Mouse (Mus musculus) forebrain, embryonic 10.5 days (tissue): ENCODE data around the gene Gcgr. TPM values are rescaled to one million over a fixed set of nuclear protein-coding genes. Genes with fewer than 3 reads are reported as not detected.

Source experiments
- DNase-seq: peaks from one replicate; pipeline ENCODE4 v3.0.0-alpha.2; 2017; ENCODE audit warnings: low spot score; ENCODE audit errors: extremely low spot score
- H3K27ac ChIP-seq: fragments of 300-500 bp; sonication (generic); 2 replicates; pipeline ENCODE4 v1.5.1; 2016; ENCODE audit warnings: mild to moderate bottlenecking
- H3K27me3 ChIP-seq: fragments of 300-500 bp; sonication (generic); 2 replicates; pipeline ENCODE4 v1.6.1; 2016; ENCODE audit warnings: mild to moderate bottlenecking; ENCODE audit not compliant: poor library complexity, severe bottlenecking
- H3K36me3 ChIP-seq: fragments of 300-500 bp; sonication (generic); replicated peaks from 2 replicates; pipeline ENCODE4 v1.6.1; 2016; ENCODE audit warnings: mild to moderate bottlenecking, moderate library complexity
- H3K4me1 ChIP-seq: fragments of 300-500 bp; sonication (generic); 2 replicates; pipeline ENCODE4 v1.6.1; 2016
- H3K4me3 ChIP-seq: fragments of 300-500 bp; sonication (generic); 2 replicates; pipeline ENCODE4 v1.5.1; 2016; ENCODE audit warnings: mild to moderate bottlenecking, moderate library complexity
- H3K9me3 ChIP-seq: fragments of 300-500 bp; sonication (generic); 2 replicates; pipeline ENCODE4 v1.6.1; 2016; ENCODE audit warnings: mild to moderate bottlenecking, moderate library complexity
- WGBS: fragments of 180-500 bp; shearing (Covaris S2); methylation state at CpG from one replicate; pipeline ENCODE4 v1.1.7; 2016; 5-methylcytosine and 5-hydroxymethylcytosine counted together
- polyA plus RNA-seq: library from polyadenylated mRNA; unstranded; fragments of >200 nt; fragmentation: Nextera tagmentation; extraction: Ambion mirVana; gene quantifications from 2 replicates; pipeline ENCODE4 v1.2.1, GENCODE M21; 2016

Gene Gcgr
- polyA plus RNA-seq, 1 experiment from 2014 or later: 0.16 TPM

DNA sequence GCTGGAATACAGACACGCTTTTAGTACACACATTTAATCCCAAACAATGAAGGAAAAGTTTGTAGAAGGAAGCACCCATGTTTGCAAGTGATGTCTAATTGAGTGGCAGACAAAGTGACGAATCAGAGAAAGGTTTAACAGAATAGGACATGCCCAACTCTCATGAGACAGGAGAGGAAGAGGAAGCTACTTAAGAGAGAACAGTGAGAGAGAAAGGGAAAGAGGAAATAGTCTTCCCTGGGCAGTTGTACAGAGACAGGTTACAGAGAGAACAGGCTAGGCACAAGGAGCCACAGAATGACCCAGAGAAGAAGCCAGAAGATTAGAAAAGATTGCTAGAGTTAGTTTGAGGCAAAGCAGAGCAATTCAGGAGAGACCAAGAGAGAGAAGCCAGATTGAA lies 4.5 kb upstream of the Gcgr start:
- H3K27me3 ChIP-seq: peaks cover 37% of the 10 kb centered on the region
- no peaks in the 10 kb centered on the region for H3K36me3 ChIP-seq
- WGBS: 80% methylated on average over 2 of the region's 2 CpGs
- H3K27ac ChIP-seq: no peak overlapping the region
- DNase-seq: no peak
- no peaks in the 10 kb centered on the region for H3K9me3 ChIP-seq
- peaks cover 15% of the 10 kb centered on the region for H3K4me1 ChIP-seq
- H3K4me3 ChIP-seq: no peak overlapping the region

DNA sequence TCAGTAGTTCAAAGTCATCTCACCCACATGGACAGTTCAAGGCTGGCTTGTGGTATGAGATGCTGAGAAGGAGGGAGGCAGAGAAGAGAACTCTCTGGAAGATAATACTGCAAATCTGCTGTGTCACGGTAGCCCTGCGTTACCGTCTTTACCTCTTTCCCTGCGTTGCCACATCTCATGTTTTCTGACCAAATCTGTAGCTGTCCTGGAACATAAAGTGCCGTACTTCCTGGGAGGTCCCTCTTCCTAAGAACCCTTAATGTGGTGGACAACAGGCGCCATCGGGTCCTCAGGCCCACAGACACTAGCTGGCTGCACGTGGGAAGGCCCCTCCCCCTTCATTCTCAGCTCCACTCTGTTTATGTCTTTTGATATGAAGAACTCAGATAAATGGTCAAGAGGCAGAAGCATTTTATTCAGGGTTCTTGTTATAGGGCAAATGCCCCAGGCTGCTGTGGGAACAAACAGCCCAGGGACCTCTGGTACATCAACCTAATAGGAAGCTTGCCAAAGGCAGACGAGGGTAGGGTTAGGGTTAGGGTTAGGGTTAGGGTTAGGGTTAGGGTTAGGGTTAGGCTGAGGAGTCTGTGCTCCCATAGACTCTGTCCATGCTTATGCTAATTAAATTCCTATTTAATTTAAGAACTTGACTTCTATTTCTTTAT lies 2.7 kb upstream of the Gcgr start:
- 85% methylated on average over 9 of the region's 9 CpGs for WGBS
- Histone ChIP-seq H3K9me3 (no peaks in the 10 kb centered on the region), H3K36me3 (no peaks in the 10 kb centered on the region), H3K27me3 (peaks cover 56% of the 10 kb centered on the region), H3K27ac (no peak overlapping the region), H3K4me1 (peaks cover 19% of the 10 kb centered on the region), H3K4me3 (no peak overlapping the region)
- DNase-seq: no peak

DNA sequence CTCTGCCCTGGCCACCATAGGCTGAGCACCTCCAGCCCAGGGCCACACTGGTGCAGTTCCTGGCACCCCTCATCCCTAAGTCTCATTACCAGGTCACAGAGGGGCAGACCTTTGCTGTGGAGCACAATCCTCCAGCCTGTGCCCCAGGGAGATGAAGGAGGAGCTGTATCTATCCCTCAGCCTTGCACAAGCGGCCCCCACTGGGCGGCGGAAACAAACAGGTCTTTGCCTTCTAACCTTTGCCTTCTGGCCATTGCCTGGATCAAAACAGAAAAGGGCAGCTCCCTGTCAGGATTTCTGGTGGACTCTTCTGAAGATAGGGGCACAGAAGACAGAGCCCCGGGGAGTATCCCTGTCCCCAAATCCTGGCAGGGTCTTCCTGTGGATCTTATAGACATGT lies 1.6 kb upstream of the Gcgr start:
- Histone ChIP-seq H3K36me3 (no peaks in the 10 kb centered on the region), H3K9me3 (no peaks in the 10 kb centered on the region), H3K4me1 (peaks cover 19% of the 10 kb centered on the region), H3K27me3 (peaks cover 67% of the 10 kb centered on the region), H3K4me3 (no peak overlapping the region), H3K27ac (no peak overlapping the region)
- no peak for DNase-seq
- WGBS: 53% methylated on average over 4 of the region's 4 CpGs

DNA sequence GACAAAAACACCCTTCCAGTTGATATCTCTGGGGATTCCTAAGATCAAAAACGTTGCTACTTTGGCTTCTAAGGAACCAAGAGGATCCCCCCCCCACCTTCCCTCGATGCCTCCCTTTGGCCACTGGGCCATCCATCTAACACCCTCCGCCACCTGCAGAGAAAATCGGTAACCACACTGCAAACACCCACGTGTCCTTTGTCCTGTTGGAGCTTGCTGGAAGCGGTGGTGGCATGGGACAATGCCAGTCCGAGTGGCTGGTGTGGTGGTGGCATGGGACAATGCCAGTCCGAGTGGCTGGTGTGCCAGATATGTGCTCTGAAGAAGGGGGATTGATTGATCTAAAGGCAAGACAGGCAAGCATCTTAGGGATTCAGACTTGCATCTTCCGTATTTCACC lies 1.1 kb downstream of the Gcgr start:
- no peaks in the 10 kb centered on the region for H3K9me3 ChIP-seq
- peaks cover 19% of the 10 kb centered on the region for H3K4me1 ChIP-seq
- H3K36me3 ChIP-seq: no peaks in the 10 kb centered on the region
- H3K27me3 ChIP-seq: peaks cover 81% of the 10 kb centered on the region
- 33% methylated on average over 9 of the region's 9 CpGs for WGBS
- no peak overlapping the region for H3K4me3 ChIP-seq
- no peak overlapping the region for H3K27ac ChIP-seq
- no peak for DNase-seq

DNA sequence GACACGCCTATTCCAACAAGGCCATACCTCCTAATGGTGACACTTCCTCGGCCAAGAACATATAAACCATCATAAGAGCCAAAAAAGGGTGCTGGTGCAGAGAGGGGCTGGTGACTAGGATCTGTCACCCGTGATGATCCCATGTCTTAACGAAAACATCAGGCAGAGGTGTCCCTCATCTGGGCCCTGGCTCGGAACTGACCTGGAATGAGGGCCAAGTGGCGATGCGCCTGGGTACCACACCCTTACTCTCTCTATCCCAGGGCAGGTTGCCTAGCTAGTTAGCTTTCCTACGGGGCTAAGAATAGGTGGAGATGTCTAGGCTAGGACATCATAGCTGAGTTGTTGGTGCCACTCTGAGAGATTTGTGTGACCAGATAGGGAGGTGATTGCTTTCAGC lies 3.6 kb downstream of the Gcgr start:
- DNase-seq: no peak
- H3K27me3 ChIP-seq: peaks cover 67% of the 10 kb centered on the region
- no peak overlapping the region for H3K27ac ChIP-seq
- 89% methylated on average over 8 of the region's 8 CpGs for WGBS
- H3K9me3 ChIP-seq: no peaks in the 10 kb centered on the region
- H3K36me3 ChIP-seq: no peaks in the 10 kb centered on the region
- H3K4me3 ChIP-seq: no peak overlapping the region
- H3K4me1 ChIP-seq: peaks cover 25% of the 10 kb centered on the region

DNA sequence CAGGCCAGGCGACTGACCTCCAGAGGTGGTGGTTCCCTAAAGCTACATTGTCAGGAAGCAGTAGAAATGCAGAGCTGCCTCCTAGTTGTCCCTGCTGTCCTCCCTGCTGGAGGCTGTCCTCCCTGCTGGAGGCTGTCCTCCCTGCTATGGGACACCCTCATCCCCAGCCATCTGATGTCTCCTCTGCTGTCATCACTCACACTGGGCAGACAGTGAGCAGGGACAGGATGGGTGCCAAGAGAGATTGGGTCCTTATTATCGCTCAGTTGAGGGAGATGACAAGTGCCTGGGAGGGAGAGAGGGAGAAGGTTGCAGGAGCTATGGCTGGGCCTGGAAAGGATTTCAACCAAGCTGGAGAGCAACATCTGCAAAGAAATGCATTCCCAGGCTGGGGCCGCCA lies 4.6 kb downstream of the Gcgr start:
- 0 out of 2 replicates have a peak overlapping the region, but pooled peaks have one; percentile 21 for H3K27ac ChIP-seq
- DNase-seq: no peak
- H3K4me1 ChIP-seq: peaks cover 32% of the 10 kb centered on the region
- 78% methylated on average over 3 of the region's 3 CpGs for WGBS
- H3K27me3 ChIP-seq: peaks cover 57% of the 10 kb centered on the region
- no peak overlapping the region for H3K4me3 ChIP-seq
- H3K9me3 ChIP-seq: no peaks in the 10 kb centered on the region
- H3K36me3 ChIP-seq: no peaks in the 10 kb centered on the region

DNA sequence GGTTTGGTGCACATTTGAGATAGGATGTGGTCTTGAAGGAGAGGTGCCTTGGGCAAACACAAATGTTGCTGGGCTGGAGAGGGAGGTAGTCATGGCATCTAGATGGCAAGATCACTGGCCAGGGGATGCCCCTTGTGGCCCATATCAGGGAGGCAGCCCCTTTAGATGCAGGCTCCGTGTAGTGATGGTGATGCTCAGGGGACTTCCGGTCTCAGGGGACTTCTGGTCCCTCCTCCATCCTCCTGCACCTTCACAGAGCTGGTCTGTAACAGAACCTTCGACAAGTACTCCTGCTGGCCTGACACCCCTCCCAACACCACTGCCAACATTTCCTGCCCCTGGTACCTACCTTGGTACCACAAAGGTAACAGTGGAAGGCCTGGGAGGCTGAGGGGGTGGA lies 5.3 kb downstream of the Gcgr start:
- Histone ChIP-seq H3K27me3 (peaks cover 50% of the 10 kb centered on the region), H3K36me3 (no peaks in the 10 kb centered on the region), H3K4me1 (peaks cover 30% of the 10 kb centered on the region), H3K27ac (no peak overlapping the region), H3K9me3 (no peaks in the 10 kb centered on the region), H3K4me3 (no peak overlapping the region)
- 74% methylated on average over 3 of the region's 3 CpGs for WGBS
- no peak for DNase-seq

DNA sequence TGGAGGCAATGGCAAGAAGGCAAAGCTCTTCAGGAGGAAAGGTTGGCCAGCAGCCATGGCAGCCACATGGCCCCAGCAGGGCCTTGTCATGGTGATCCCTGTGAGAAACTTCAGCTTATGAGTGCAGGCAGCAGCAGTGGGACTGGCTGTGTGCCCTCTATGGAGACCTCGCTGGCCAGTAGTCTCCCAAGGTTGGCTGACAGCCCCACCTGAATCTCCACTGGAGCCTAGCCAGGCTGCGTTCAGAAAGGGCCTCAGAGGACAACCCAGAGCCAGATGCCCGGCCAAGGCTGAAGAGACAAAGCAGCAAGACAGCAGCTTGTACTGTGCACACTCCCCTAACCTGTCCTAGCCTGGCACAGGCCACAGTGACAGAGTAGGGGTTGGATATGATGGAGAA lies 8.0 kb downstream of the Gcgr start:
- Histone ChIP-seq H3K27ac (peak overlapping the region; percentile 75), H3K4me1 (peaks cover 29% of the 10 kb centered on the region), H3K4me3 (no peak overlapping the region), H3K27me3 (peaks cover 24% of the 10 kb centered on the region), H3K36me3 (peaks cover 21% of the 10 kb centered on the region), H3K9me3 (no peaks in the 10 kb centered on the region)
- 90% methylated on average over 3 of the region's 3 CpGs for WGBS
- DNase-seq: no peak

DNA sequence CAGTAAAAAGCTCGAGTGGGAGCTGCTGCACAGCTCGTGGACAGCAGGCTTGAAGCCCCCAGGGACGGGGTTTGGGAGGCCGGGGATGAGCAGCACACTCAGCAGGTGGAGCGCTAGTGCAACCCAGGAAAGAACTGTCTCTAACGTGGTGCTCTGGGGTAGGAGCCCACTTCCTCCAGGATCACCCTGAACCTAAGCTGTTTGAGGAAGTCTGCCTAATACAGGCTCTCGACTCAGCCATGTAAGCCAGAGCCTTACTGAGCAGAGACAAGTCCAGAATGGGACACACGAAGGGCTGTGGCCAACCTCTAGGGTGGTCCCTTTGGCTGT lies 8.4 kb downstream of the Gcgr start:
- DNase-seq: no peak
- peak overlapping the region; percentile 75 for H3K27ac ChIP-seq
- H3K4me1 ChIP-seq: peaks cover 29% of the 10 kb centered on the region
- no peak overlapping the region for H3K4me3 ChIP-seq
- 59% methylated on average over 8 of the region's 8 CpGs for WGBS
- H3K9me3 ChIP-seq: no peaks in the 10 kb centered on the region
- H3K27me3 ChIP-seq: peaks cover 19% of the 10 kb centered on the region
- peaks cover 25% of the 10 kb centered on the region for H3K36me3 ChIP-seq

DNA sequence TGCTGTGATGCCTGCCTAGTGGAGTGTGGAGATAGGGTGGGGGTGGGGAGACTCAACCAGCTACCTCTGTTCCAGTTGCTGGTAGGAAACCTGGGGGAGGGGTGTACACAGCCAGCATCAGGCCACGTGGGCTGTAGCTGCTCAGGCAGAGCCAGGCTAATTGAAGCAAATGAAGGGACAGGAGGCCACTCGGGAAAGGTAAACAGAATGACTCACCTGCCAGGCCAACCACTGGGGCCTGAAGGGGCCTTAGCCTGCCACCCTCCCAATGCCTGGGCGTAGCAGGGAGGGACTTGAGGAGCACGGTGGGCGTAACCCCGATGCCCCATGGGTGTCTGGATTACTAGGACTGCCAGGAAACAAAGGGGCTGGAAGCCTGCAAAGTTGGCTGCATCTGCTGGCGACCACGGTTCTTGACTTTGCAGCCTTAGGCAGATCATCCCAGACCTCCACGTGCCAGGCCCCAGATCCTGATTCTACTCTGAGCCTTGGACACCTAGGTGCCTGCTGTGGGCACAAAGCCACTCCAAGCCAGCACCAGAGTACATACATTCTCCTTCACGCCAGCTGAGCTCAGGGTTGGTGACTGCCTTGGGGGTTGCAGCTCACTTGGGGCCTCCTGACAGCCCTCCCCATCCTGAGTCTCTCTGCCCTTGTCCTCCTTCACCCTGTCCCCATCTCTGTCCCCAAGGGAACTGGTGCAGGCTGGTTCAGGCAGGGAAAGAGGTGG lies 9.0 kb downstream of the Gcgr start:
- peaks cover 29% of the 10 kb centered on the region for H3K4me1 ChIP-seq
- H3K9me3 ChIP-seq: no peaks in the 10 kb centered on the region
- H3K4me3 ChIP-seq: peak overlapping the region; percentile 23; the same call in 1 of the 2 replicates
- peak overlapping the region; percentile 75 for H3K27ac ChIP-seq
- WGBS: 23% methylated on average over 10 of the region's 10 CpGs
- H3K27me3 ChIP-seq: peaks cover 14% of the 10 kb centered on the region
- DNase-seq: no peak
- H3K36me3 ChIP-seq: peaks cover 30% of the 10 kb centered on the region

DNA sequence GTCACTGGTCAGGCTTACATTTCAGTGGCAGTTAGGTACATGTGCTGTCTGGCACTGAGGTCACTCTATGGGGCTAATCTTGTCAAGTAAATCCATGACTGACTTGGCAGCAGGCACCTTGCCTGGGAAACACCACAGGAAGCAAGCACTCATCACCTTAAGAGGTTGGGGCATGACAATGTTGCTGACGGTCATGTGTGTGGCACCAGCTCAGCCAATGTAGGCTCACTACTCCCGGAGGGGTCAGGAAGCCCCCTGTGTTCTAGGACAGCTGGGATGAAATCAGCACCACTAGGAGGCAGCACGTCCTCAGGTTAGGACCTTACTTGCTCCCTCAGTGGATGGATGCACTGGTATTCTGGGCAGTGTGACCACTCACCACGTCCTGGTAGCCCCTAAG lies 11.4 kb downstream of the Gcgr start:
- DNase-seq: no peak
- peaks cover 29% of the 10 kb centered on the region for H3K4me1 ChIP-seq
- WGBS: 41% methylated on average over 4 of the region's 4 CpGs
- peaks cover 5% of the 10 kb centered on the region; the same call in 1 of the 2 replicates for H3K27me3 ChIP-seq
- peaks cover 44% of the 10 kb centered on the region for H3K36me3 ChIP-seq
- no peaks in the 10 kb centered on the region for H3K9me3 ChIP-seq
- no peak overlapping the region for H3K27ac ChIP-seq
- H3K4me3 ChIP-seq: no peak overlapping the region

DNA sequence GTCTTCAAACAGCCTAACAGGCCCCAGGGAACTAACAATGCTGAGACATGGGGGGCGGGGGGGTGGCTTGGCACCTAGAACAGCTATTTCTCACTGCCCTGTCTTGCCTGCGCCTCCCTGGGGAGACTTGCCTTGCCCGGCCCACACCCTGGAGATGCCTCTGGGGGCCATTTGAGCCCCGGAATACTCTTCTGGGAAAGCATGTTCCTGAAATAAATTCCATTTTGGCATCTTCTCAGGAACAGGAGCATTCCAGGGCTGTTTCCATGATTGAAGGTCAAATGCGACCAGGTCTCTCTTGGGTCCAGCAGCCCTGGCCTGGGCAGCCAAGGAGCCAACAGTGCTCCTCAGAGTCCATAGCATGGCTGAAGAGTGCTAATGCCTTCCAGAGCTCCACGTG lies 11.9 kb downstream of the Gcgr start:
- no peaks in the 10 kb centered on the region for H3K9me3 ChIP-seq
- 90% methylated on average over 6 of the region's 6 CpGs for WGBS
- H3K4me1 ChIP-seq: peaks cover 30% of the 10 kb centered on the region
- no peak overlapping the region for H3K4me3 ChIP-seq
- peaks cover 46% of the 10 kb centered on the region for H3K36me3 ChIP-seq
- H3K27ac ChIP-seq: no peak overlapping the region
- peaks cover 5% of the 10 kb centered on the region; the same call in 1 of the 2 replicates for H3K27me3 ChIP-seq
- DNase-seq: no peak

DNA sequence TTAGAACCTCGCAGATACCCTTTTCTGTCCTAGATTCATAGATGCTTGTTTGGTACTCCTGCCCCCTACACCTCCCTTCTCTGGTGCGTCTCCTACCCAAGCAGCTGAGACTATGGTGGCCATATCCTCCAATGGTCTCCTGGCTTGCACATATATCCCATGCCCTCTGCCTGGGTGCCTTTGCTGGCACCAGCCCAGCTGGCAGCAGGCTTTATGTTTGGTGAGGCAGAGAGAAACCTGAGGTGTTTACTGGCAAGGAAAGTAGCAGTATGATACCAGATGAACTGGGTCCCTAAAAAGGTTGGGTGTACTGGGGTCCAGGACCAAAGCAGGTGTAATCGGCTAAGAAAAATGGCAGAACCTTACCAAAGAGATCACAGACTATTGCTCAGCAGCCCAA lies 15.5 kb downstream of the Gcgr start:
- Histone ChIP-seq H3K27me3 (no peaks in the 10 kb centered on the region), H3K36me3 (peaks cover 55% of the 10 kb centered on the region), H3K4me1 (peaks cover 37% of the 10 kb centered on the region), H3K4me3 (no peak overlapping the region; the same call in 1 of the 2 replicates), H3K9me3 (no peaks in the 10 kb centered on the region), H3K27ac (no peak overlapping the region)
- no peak for DNase-seq
- WGBS: 92% methylated on average over 3 of the region's 3 CpGs
